Mouse (Mus musculus): ENCODE data around the gene Def8. TPM values are rescaled to one million over a fixed set of nuclear protein-coding genes. Genes with fewer than 3 reads are reported as not detected.

Def8 gene
- total RNA-seq, 2 experiments from 2014 or later, result 75.4 to 77.6 TPM

Other genes with a start within 250 kb of the Def8 start
- not detected for gene Dpep1, start 237.3 kb upstream of the Def8 start, total RNA-seq (2021)
- gene Chmp1a, start 210.8 kb upstream of the Def8 start, total RNA-seq (2021), result 100 to 1,000 TPM; 111 to 130 TPM
- gene Spata33, start 210.7 kb upstream of the Def8 start, total RNA-seq (2021), result 1 to 10 TPM; 6.3 to 7.5 TPM
- gene Cdk10, start 198.7 kb upstream of the Def8 start, total RNA-seq (2021), result 10 to 100 TPM; 69.3 to 69.5 TPM
- 100 to 1,000 TPM; 111 to 118 TPM for gene Spata2l, start 187.3 kb upstream of the Def8 start, total RNA-seq (2021)
- 10 to 100 TPM; 21.6 to 25.2 TPM for gene Zfp276, start 169.3 kb upstream of the Def8 start, total RNA-seq (2021)
- 10 to 100 TPM; 72.7 to 74.6 TPM for gene Vps9d1, start 169.2 kb upstream of the Def8 start, total RNA-seq (2021)
- gene Fanca, start 105.0 kb upstream of the Def8 start, total RNA-seq (2021), result 1 to 10 TPM; 4.0 to 4.1 TPM
- 10 to 100 TPM; 16.2 to 17.4 TPM for gene Spire2, start 90.8 kb upstream of the Def8 start, total RNA-seq (2021)
- 100 to 1,000 TPM; 498 to 558 TPM for gene Tcf25, start 49.8 kb upstream of the Def8 start, total RNA-seq (2021)
- not detected for gene Mc1r, start 16.4 kb upstream of the Def8 start, total RNA-seq (2021)
- gene Tubb3, start 12.1 kb upstream of the Def8 start, total RNA-seq (2021), result 1,000 to 10,000 TPM; 1,287 to 1,390 TPM
- 10 to 100 TPM; 38.3 to 38.6 TPM for gene Afg3l1, start 54.4 kb downstream of the Def8 start, total RNA-seq (2021)
- 10 to 100 TPM; 16.0 to 17.9 TPM for gene Dbndd1, start 91.9 kb downstream of the Def8 start, total RNA-seq (2021)
- 10 to 100 TPM; 34.1 to 34.8 TPM for gene Gas8, start 95.3 kb downstream of the Def8 start, total RNA-seq (2021)
- gene Rhou, start 230.4 kb downstream of the Def8 start, total RNA-seq (2021), result 10 to 100 TPM; 55.4 to 56.1 TPM